Mouse (Mus musculus): ENCODE data around the gene Nrg3. TPM values are rescaled to one million over a fixed set of nuclear protein-coding genes. Genes with fewer than 3 reads are reported as not detected.

Gene Nrg3
- polyA plus RNA-seq, 1 experiment, result 0.05 TPM

DNA sequence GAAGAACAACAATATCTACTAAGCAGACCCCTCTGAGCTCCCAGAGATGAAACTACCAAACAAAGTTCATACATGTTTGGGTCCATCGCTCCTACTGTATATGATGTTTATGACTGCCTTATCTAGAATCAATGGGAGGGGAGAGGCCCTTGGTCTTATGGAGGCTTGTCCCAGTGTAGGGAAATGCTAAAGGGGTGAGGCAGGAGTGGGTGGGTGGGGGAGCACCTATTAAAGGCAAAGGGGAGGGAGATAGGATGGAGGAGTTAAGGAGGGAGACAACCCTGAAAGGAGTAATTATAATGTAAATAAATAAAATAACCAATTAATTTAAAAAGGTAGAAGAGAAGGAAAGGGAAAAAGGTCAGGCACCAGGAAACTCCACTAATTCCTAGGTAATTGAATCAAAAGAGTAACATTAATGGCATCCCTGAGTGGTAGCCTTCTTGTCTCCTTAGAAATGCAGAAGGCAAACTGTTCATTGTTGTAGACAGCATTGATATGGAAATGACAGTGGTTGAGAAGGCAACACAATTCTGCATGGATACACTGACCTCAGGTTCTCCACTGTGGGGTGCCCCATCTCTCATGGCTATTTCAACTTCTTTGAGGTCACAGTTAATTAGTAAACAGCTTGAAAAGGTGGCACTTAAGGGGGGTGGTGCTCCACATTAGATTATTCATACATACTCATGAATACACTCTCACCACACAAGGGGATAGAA is 1152.1 kb downstream of the Nrg3 start:
- Histone ChIP-seq H3K27me3 (replicated peaks; ENCODE audit: control insufficient read depth, insufficient read depth, low read length) (no peaks in the 10 kb centered on the region), H3K36me3 (ENCODE audit: control insufficient read depth, insufficient read depth, low read length) (no peaks in the 10 kb centered on the region), H3K4me3 (ENCODE audit: insufficient read depth, low read depth, low read length) (no peak overlapping the region), H3K4me1 (ENCODE audit: control insufficient read depth, insufficient read depth, low read length) (no peaks in the 10 kb centered on the region), H3K27ac (ENCODE audit: insufficient read depth, low read depth, low read length) (no peak overlapping the region)
- WGBS, result 95% methylated on average over 1 of the region's 1 CpGs
- TF ChIP-seq CTCF (conservative IDR thresholded peaks at IDR 0.05; ENCODE audit: insufficient read depth, insufficient read length, low read depth, low read length) (no peak), POLR2A (IDR thresholded peaks at IDR 0.05; ENCODE audit: low read depth, low read length) (no peak)
- DNase-seq, result no peak

Measured in kidney, adult 2 months (tissue).